Mouse (Mus musculus) frontal cortex, postnatal 10 days (tissue): ENCODE results near the gene Atg7.
A peak's percentile ranks its signal among the peaks of the same experiment; 100 is the strongest.

Experiments
- DNase-seq, 2 experiments: peaks; one replicate each; pipeline ENCODE4 v3.0.0; 2022; ENCODE audit warnings: low spot score in 2 of 2, mixed read lengths in 1 of 2

Gene Atg7

GRCm38 (mm10) chr6:114851688-114852087 is 208.8 kb downstream of the Atg7 start:
- DNase-seq = no peak

- DNase-seq = no peak
These were observed 209.8 kb downstream of the Atg7 start for GRCm38 (mm10) chr6:114852739-114853138.

GRCm38 (mm10) chr6:114854368-114854767 is 211.5 kb downstream of the Atg7 start:
- no peak for DNase-seq

- DNase-seq = no peak
These were observed 212.7 kb downstream of the Atg7 start for GRCm38 (mm10) chr6:114855644-114856043.

GRCm38 (mm10) chr6:114856501-114856900 is 213.6 kb downstream of the Atg7 start:
- no peak for DNase-seq

- DNase-seq = no peak
These were observed 215.3 kb downstream of the Atg7 start for GRCm38 (mm10) chr6:114857996-114858721.

- DNase-seq = no peak
These were observed 215.8 kb downstream of the Atg7 start for GRCm38 (mm10) chr6:114858722-114859053.

- DNase-seq = no peak
These were observed 218.0 kb downstream of the Atg7 start for GRCm38 (mm10) chr6:114860677-114861568.

GRCm38 (mm10) chr6:114861591-114861990 is 218.7 kb downstream of the Atg7 start:
- no peak for DNase-seq

- no peak for DNase-seq
These were observed 219.1 kb downstream of the Atg7 start for GRCm38 (mm10) chr6:114862046-114862445.

GRCm38 (mm10) chr6:114863501-114863900 is 220.6 kb downstream of the Atg7 start:
- no peak for DNase-seq

- no peak for DNase-seq
These were observed 221.5 kb downstream of the Atg7 start for GRCm38 (mm10) chr6:114864421-114864820.

- DNase-seq = no peak
These were observed 223.2 kb downstream of the Atg7 start for GRCm38 (mm10) chr6:114866078-114866477.

- no peak for DNase-seq
These were observed 223.7 kb downstream of the Atg7 start for GRCm38 (mm10) chr6:114866619-114867018.

GRCm38 (mm10) chr6:114868656-114869055 is 225.8 kb downstream of the Atg7 start:
- DNase-seq = no peak

GRCm38 (mm10) chr6:114869501-114870076 is 226.7 kb downstream of the Atg7 start:
- DNase-seq = no peak

- no peak for DNase-seq
These were observed 228.2 kb downstream of the Atg7 start for GRCm38 (mm10) chr6:114871010-114871660.

GRCm38 (mm10) chr6:114873808-114874137 is 230.9 kb downstream of the Atg7 start:
- DNase-seq = no peak

- DNase-seq = no peak
These were observed 231.4 kb downstream of the Atg7 start for GRCm38 (mm10) chr6:114874138-114874928.

GRCm38 (mm10) chr6:114875018-114875558 is 232.2 kb downstream of the Atg7 start:
- peak; percentile 86 to 90 for DNase-seq

GRCm38 (mm10) chr6:114876033-114876432 is 233.1 kb downstream of the Atg7 start:
- DNase-seq = no peak
